Mouse (Mus musculus): ENCODE measurements around the gene Gpr176. TPM values are rescaled to one million over a fixed set of nuclear protein-coding genes. Genes with fewer than 3 reads are reported as not detected.

Gene Gpr176
- polyA plus RNA-seq, 1 experiment from 2014 or later: 9.1 TPM

DNA sequence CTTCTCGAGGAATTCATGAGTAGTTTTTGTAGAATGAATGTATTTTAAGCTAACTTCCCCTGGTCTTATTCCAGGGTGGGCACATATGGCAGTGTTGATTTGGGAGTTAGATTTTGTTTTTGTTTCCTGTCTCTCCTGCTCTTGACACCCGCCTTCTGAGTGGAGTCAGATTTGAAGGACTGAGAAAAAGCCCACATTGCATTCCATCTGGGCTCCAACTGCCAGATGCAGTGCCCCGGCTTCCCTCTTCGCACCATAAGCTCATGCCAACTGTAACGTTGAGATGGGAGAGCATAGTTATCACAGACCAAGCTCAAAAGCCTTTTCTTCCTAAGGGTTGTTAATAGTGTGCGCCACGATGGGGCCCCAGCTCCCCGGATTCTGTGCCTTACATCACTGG is 110.5 kb downstream of the Gpr176 start:
- 61% methylated on average over 8 of the region's 8 CpGs for WGBS
- peaks cover 4% of the 10 kb centered on the region; the same call in 1 of the 2 replicates for H3K4me1 ChIP-seq
- no peak for ATAC-seq (ENCODE audit: low FRiP score)
- 0 out of 2 replicates have a peak, but pooled peaks cover 2% of the 10 kb centered on the region for H3K27me3 ChIP-seq (replicated peaks)
- H3K9ac ChIP-seq (replicated peaks): no peak overlapping the region
- H3K4me2 ChIP-seq: no peak overlapping the region
- no peaks in the 10 kb centered on the region for H3K36me3 ChIP-seq
- H3K27ac ChIP-seq (replicated peaks): no peak overlapping the region
- H3K4me3 ChIP-seq (replicated peaks): no peak overlapping the region
- H3K9me3 ChIP-seq (replicated peaks): no peaks in the 10 kb centered on the region

GRCm38 (mm10) chr2:118259746-118260145 is 113.5 kb downstream of the Gpr176 start:
- ATAC-seq (ENCODE audit: low FRiP score): no peak
- 85% methylated on average over 5 of the region's 5 CpGs for WGBS

GRCm38 (mm10) chr2:118257094-118257493 is 116.1 kb downstream of the Gpr176 start:
- Histone ChIP-seq H3K4me3 (replicated peaks) (peak overlapping the region; percentile 50), H3K27me3 (replicated peaks) (0 out of 2 replicates have a peak, but pooled peaks cover 2% of the 10 kb centered on the region), H3K4me1 (peaks cover 6% of the 10 kb centered on the region), H3K4me2 (peak overlapping the region; percentile 73), H3K9ac (replicated peaks) (no peak overlapping the region), H3K36me3 (no peaks in the 10 kb centered on the region), H3K27ac (replicated peaks) (no peak overlapping the region), H3K9me3 (replicated peaks) (no peaks in the 10 kb centered on the region)
- no peak for ATAC-seq (ENCODE audit: low FRiP score)
- 77% methylated on average over 8 of the region's 8 CpGs for WGBS

More at GRCm38 (mm10) chr2:118259746-118260145, 113.5 kb downstream of the Gpr176 start:
- Histone ChIP-seq H3K4me2 (no peak overlapping the region), H3K4me1 (peaks cover 10% of the 10 kb centered on the region), H3K4me3 (replicated peaks) (no peak overlapping the region), H3K9me3 (replicated peaks) (no peaks in the 10 kb centered on the region), H3K9ac (replicated peaks) (no peak overlapping the region), H3K27ac (replicated peaks) (no peak overlapping the region), H3K36me3 (no peaks in the 10 kb centered on the region), H3K27me3 (replicated peaks) (0 out of 2 replicates have a peak, but pooled peaks cover 2% of the 10 kb centered on the region)

GRCm38 (mm10) chr2:118256621-118257053 is 116.6 kb downstream of the Gpr176 start, which contains the start of gene Fsip1:
Gene Fsip1, minus strand, starts transcription at chr2:118256966.
- Histone ChIP-seq H3K4me2 (peak within 1 kb of the TSS; percentile 73), H3K27ac (replicated peaks) (no peak within 1 kb of the TSS), H3K27me3 (replicated peaks) (0 out of 2 replicates have a peak, but pooled peaks cover 2% of the 10 kb centered on the region), H3K9ac (replicated peaks) (peak within 1 kb of the TSS; percentile 40), H3K9me3 (replicated peaks) (no peaks in the 10 kb centered on the region), H3K4me3 (replicated peaks) (peak within 1 kb of the TSS; percentile 50), H3K4me1 (peaks cover 6% of the 10 kb centered on the region), H3K36me3 (no peaks in the 10 kb centered on the region)
- peak; percentile 89 for ATAC-seq (ENCODE audit: low FRiP score)
- 1% methylated on average over 25 of the region's 25 CpGs for WGBS

GRCm38 (mm10) chr2:118254516-118254915 is 118.7 kb downstream of the Gpr176 start:
- no peak for ATAC-seq (ENCODE audit: low FRiP score)
- no peak overlapping the region for H3K4me3 ChIP-seq (replicated peaks)
- peaks cover 6% of the 10 kb centered on the region for H3K4me1 ChIP-seq
- no peaks in the 10 kb centered on the region for H3K9me3 ChIP-seq (replicated peaks)
- no peak overlapping the region for H3K9ac ChIP-seq (replicated peaks)
- H3K36me3 ChIP-seq: no peaks in the 10 kb centered on the region
- 14% methylated on average over 8 of the region's 8 CpGs for WGBS
- no peak overlapping the region for H3K27ac ChIP-seq (replicated peaks)
- no peaks in the 10 kb centered on the region for H3K27me3 ChIP-seq (replicated peaks)
- no peak overlapping the region for H3K4me2 ChIP-seq

GRCm38 (mm10) chr2:118248966-118249365 is 124.3 kb downstream of the Gpr176 start:
- ATAC-seq (ENCODE audit: low FRiP score): no peak
- Histone ChIP-seq H3K36me3 (no peaks in the 10 kb centered on the region), H3K9ac (replicated peaks) (no peak overlapping the region), H3K27ac (replicated peaks) (no peak overlapping the region), H3K4me3 (replicated peaks) (no peak overlapping the region), H3K27me3 (replicated peaks) (no peaks in the 10 kb centered on the region), H3K9me3 (replicated peaks) (no peaks in the 10 kb centered on the region), H3K4me2 (no peak overlapping the region), H3K4me1 (peaks cover 3% of the 10 kb centered on the region; the same call in 1 of the 2 replicates)
- WGBS: 83% methylated on average over 12 of the region's 12 CpGs

GRCm38 (mm10) chr2:118248016-118248415 is 125.2 kb downstream of the Gpr176 start:
- no peak for ATAC-seq (ENCODE audit: low FRiP score)
- no peaks in the 10 kb centered on the region for H3K36me3 ChIP-seq
- 68% methylated on average over 2 of the region's 2 CpGs for WGBS
- H3K9me3 ChIP-seq (replicated peaks): no peaks in the 10 kb centered on the region
- no peaks in the 10 kb centered on the region for H3K27me3 ChIP-seq (replicated peaks)
- H3K4me3 ChIP-seq (replicated peaks): no peak overlapping the region
- H3K27ac ChIP-seq (replicated peaks): no peak overlapping the region
- H3K4me1 ChIP-seq: peaks cover 3% of the 10 kb centered on the region; the same call in 1 of the 2 replicates
- no peak overlapping the region for H3K9ac ChIP-seq (replicated peaks)
- H3K4me2 ChIP-seq: no peak overlapping the region

DNA sequence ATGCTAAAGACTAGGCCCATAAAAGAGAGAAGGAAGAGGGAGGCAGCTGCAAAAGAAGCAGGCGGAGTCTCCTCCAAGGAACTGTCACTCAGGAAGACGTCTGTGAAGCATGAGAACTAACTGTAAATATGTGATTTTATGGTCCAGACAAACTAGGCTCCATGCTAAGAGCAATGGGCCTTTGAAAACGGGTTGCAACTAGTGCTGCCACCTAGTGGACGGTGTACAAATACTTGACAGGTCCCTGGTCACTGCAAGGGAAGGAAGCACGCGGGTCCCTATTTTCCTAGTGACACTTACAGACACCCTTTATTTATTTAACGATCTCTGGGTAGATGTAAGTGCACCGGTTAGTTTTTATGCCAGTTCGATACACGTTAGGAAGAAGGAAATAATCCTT is 127.3 kb downstream of the Gpr176 start:
- Histone ChIP-seq H3K27me3 (replicated peaks) (no peaks in the 10 kb centered on the region), H3K4me2 (no peak overlapping the region), H3K4me3 (replicated peaks) (no peak overlapping the region), H3K4me1 (peaks cover 3% of the 10 kb centered on the region; the same call in 1 of the 2 replicates), H3K9me3 (replicated peaks) (no peaks in the 10 kb centered on the region), H3K27ac (replicated peaks) (no peak overlapping the region), H3K9ac (replicated peaks) (no peak overlapping the region), H3K36me3 (no peaks in the 10 kb centered on the region)
- WGBS: 10% methylated on average over 10 of the region's 10 CpGs
- no peak; the same call in 1 of the 2 replicates for ATAC-seq (ENCODE audit: low FRiP score)

GRCm38 (mm10) chr2:118236196-118236595 is 137.0 kb downstream of the Gpr176 start:
- 87% methylated on average over 7 of the region's 7 CpGs for WGBS
- H3K4me1 ChIP-seq: no peaks in the 10 kb centered on the region
- no peak for ATAC-seq (ENCODE audit: low FRiP score)
- H3K9me3 ChIP-seq (replicated peaks): no peaks in the 10 kb centered on the region
- no peaks in the 10 kb centered on the region for H3K36me3 ChIP-seq
- no peaks in the 10 kb centered on the region for H3K27me3 ChIP-seq (replicated peaks)
- no peak overlapping the region for H3K4me2 ChIP-seq
- H3K9ac ChIP-seq (replicated peaks): no peak overlapping the region
- no peak overlapping the region for H3K4me3 ChIP-seq (replicated peaks)
- no peak overlapping the region for H3K27ac ChIP-seq (replicated peaks)

GRCm38 (mm10) chr2:118235614-118236013 is 137.6 kb downstream of the Gpr176 start:
- no peak for ATAC-seq (ENCODE audit: low FRiP score)
- WGBS: 80% methylated on average over 3 of the region's 3 CpGs
- Histone ChIP-seq H3K4me1 (no peaks in the 10 kb centered on the region), H3K9ac (replicated peaks) (no peak overlapping the region), H3K36me3 (no peaks in the 10 kb centered on the region), H3K4me2 (no peak overlapping the region), H3K9me3 (replicated peaks) (no peaks in the 10 kb centered on the region), H3K27ac (replicated peaks) (no peak overlapping the region), H3K27me3 (replicated peaks) (no peaks in the 10 kb centered on the region), H3K4me3 (replicated peaks) (no peak overlapping the region)

DNA sequence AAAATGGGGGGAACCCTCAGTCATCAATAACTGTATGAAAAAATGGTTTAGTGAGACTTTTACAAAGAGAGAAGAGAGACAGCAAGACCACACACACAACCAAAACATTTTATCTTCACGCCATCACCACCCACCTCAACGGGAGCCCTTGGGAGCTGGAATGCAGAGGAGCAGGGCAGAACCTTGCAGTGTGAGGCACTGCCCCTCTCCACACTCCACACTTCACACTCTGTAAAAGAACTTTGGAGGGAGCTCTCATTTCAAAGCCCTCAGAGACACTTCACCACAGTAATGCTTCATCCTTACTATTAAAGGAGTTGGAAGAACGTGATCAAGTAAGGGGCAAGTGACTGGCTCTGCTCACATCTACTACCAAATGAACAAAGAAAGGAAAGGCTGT is 142.7 kb downstream of the Gpr176 start:
- ATAC-seq (ENCODE audit: low FRiP score): no peak
- H3K9me3 ChIP-seq (replicated peaks): no peaks in the 10 kb centered on the region
- H3K4me1 ChIP-seq: no peaks in the 10 kb centered on the region
- no peaks in the 10 kb centered on the region for H3K27me3 ChIP-seq (replicated peaks)
- 76% methylated on average over 3 of the region's 3 CpGs for WGBS
- H3K4me2 ChIP-seq: no peak overlapping the region
- H3K27ac ChIP-seq (replicated peaks): no peak overlapping the region
- H3K9ac ChIP-seq (replicated peaks): no peak overlapping the region
- H3K36me3 ChIP-seq: no peaks in the 10 kb centered on the region
- H3K4me3 ChIP-seq (replicated peaks): no peak overlapping the region

DNA sequence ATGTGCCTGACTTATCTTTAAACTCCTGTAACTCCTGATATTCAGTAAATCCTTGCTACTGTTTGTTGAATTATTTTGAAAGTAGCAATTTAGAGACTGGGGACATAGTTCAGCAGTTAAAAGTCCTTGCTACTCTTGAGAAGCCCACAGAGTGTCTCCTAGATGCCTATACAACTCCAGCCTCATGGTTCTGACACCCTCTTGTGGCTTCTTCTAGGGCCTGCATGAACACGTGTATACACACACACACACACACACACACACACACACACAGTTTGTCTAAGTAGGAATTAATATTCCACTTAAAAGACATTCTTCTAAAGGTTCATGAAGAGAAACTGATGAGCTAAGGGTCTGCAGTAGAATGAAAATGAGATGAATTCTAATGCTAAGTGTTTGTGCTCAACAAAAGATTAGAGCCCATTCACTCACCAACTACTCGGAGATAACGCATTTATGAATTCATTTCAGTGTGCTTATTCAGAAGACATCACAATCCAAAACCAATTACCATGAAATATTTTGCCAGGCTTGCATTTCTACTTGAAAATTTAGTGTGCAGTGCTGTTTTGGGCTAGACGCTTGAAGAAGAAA is 144.6 kb downstream of the Gpr176 start:
- 0 out of 2 replicates have a peak, but pooled peaks cover 4% of the 10 kb centered on the region for H3K4me1 ChIP-seq
- ATAC-seq (ENCODE audit: low FRiP score): no peak
- no peak overlapping the region for H3K4me3 ChIP-seq (replicated peaks)
- H3K27ac ChIP-seq (replicated peaks): no peak overlapping the region
- 73% methylated on average over 4 of the region's 4 CpGs for WGBS
- H3K9ac ChIP-seq (replicated peaks): no peak overlapping the region
- no peaks in the 10 kb centered on the region for H3K36me3 ChIP-seq
- H3K9me3 ChIP-seq (replicated peaks): no peaks in the 10 kb centered on the region
- no peaks in the 10 kb centered on the region for H3K27me3 ChIP-seq (replicated peaks)
- no peak overlapping the region for H3K4me2 ChIP-seq

Data from neural tube, embryonic 15.5 days (tissue).